Mouse (Mus musculus): ENCODE data around the gene Rbm20. TPM values are rescaled to one million over a fixed set of nuclear protein-coding genes. Genes with fewer than 3 reads are reported as not detected.

Rbm20 gene
- polyA plus RNA-seq, 1 experiment from 2014 or later: 1.2 TPM

- no peaks in the 10 kb centered on the region for H3K36me3 ChIP-seq (ENCODE audit: control insufficient read depth, insufficient read depth, low read length)
- no peak overlapping the region for H3K9ac ChIP-seq (replicated peaks; ENCODE audit: low read depth, low read length)
- H3K4me3 ChIP-seq (ENCODE audit: low read depth, low read length): no peak overlapping the region
- H3K27ac ChIP-seq (ENCODE audit: low read depth, low read length): peak overlapping the region; percentile 22; the same call in 1 of the 2 replicates
- H3K27me3 ChIP-seq (ENCODE audit: control insufficient read depth, insufficient read depth, low read length): no peaks in the 10 kb centered on the region
- no peaks in the 10 kb centered on the region for H3K9me3 ChIP-seq (ENCODE audit: control insufficient read depth, low read length)
- 23% methylated on average over 13 of the region's 13 CpGs for WGBS
- ATAC-seq (ENCODE audit: low read depth): no peak
- H3K4me1 ChIP-seq (ENCODE audit: control insufficient read depth, insufficient read depth, low read length): peaks cover 7% of the 10 kb centered on the region; the same call in 1 of the 2 replicates
- H3K4me2 ChIP-seq (ENCODE audit: low read depth, low read length): no peak overlapping the region
Observed at GRCm38 (mm10) chr19:53821241-53822120, 144.4 kb downstream of the Rbm20 start.

GRCm38 (mm10) chr19:53823847-53824246 lies 146.7 kb downstream of the Rbm20 start:
- H3K9ac ChIP-seq (replicated peaks; ENCODE audit: low read depth, low read length): no peak overlapping the region
- no peak overlapping the region for H3K27ac ChIP-seq (ENCODE audit: low read depth, low read length)
- H3K4me2 ChIP-seq (ENCODE audit: low read depth, low read length): no peak overlapping the region
- no peaks in the 10 kb centered on the region for H3K36me3 ChIP-seq (ENCODE audit: control insufficient read depth, insufficient read depth, low read length)
- ATAC-seq (ENCODE audit: low read depth): no peak
- WGBS: 50% methylated on average over 6 of the region's 6 CpGs
- H3K9me3 ChIP-seq (ENCODE audit: control insufficient read depth, low read length): no peaks in the 10 kb centered on the region
- no peak overlapping the region for H3K4me3 ChIP-seq (ENCODE audit: low read depth, low read length)
- no peaks in the 10 kb centered on the region for H3K27me3 ChIP-seq (ENCODE audit: control insufficient read depth, insufficient read depth, low read length)
- H3K4me1 ChIP-seq (ENCODE audit: control insufficient read depth, insufficient read depth, low read length): peaks cover 7% of the 10 kb centered on the region; the same call in 1 of the 2 replicates

- ATAC-seq (ENCODE audit: low read depth): peak; percentile 79; the same call in 1 of the 2 replicates
Observed at GRCm38 (mm10) chr19:53824872-53825680, 148.0 kb downstream of the Rbm20 start.

GRCm38 (mm10) chr19:53829990-53830389 lies 152.9 kb downstream of the Rbm20 start:
- H3K4me2 ChIP-seq (ENCODE audit: low read depth, low read length): no peak overlapping the region
- 44% methylated on average over 6 of the region's 6 CpGs for WGBS
- ATAC-seq (ENCODE audit: low read depth): no peak
- no peaks in the 10 kb centered on the region for H3K27me3 ChIP-seq (ENCODE audit: control insufficient read depth, insufficient read depth, low read length)
- peaks cover 16% of the 10 kb centered on the region for H3K4me1 ChIP-seq (ENCODE audit: control insufficient read depth, insufficient read depth, low read length)
- H3K9me3 ChIP-seq (ENCODE audit: control insufficient read depth, low read length): no peaks in the 10 kb centered on the region
- H3K27ac ChIP-seq (ENCODE audit: low read depth, low read length): peak overlapping the region; percentile 57; the same call in 1 of the 2 replicates
- H3K4me3 ChIP-seq (ENCODE audit: low read depth, low read length): no peak overlapping the region
- H3K36me3 ChIP-seq (ENCODE audit: control insufficient read depth, insufficient read depth, low read length): no peaks in the 10 kb centered on the region
- no peak overlapping the region for H3K9ac ChIP-seq (replicated peaks; ENCODE audit: low read depth, low read length)

More at GRCm38 (mm10) chr19:53824872-53825680, 148.0 kb downstream of the Rbm20 start:
- Histone ChIP-seq H3K4me3 (ENCODE audit: low read depth, low read length) (peak overlapping the region; percentile 25), H3K9ac (replicated peaks; ENCODE audit: low read depth, low read length) (0 out of 2 replicates have a peak overlapping the region, but pooled peaks have one; percentile 18), H3K36me3 (ENCODE audit: control insufficient read depth, insufficient read depth, low read length) (no peaks in the 10 kb centered on the region), H3K27me3 (ENCODE audit: control insufficient read depth, insufficient read depth, low read length) (no peaks in the 10 kb centered on the region), H3K4me2 (ENCODE audit: low read depth, low read length) (peak overlapping the region; percentile 28), H3K27ac (ENCODE audit: low read depth, low read length) (no peak overlapping the region), H3K4me1 (ENCODE audit: control insufficient read depth, insufficient read depth, low read length) (peaks cover 7% of the 10 kb centered on the region; the same call in 1 of the 2 replicates), H3K9me3 (ENCODE audit: control insufficient read depth, low read length) (no peaks in the 10 kb centered on the region)
- WGBS: 74% methylated on average over 21 of the region's 21 CpGs

GRCm38 (mm10) chr19:53830407-53831163 lies 153.5 kb downstream of the Rbm20 start:
- H3K36me3 ChIP-seq (ENCODE audit: control insufficient read depth, insufficient read depth, low read length): no peaks in the 10 kb centered on the region
- H3K9ac ChIP-seq (replicated peaks; ENCODE audit: low read depth, low read length): no peak overlapping the region
- peaks cover 16% of the 10 kb centered on the region for H3K4me1 ChIP-seq (ENCODE audit: control insufficient read depth, insufficient read depth, low read length)
- no peaks in the 10 kb centered on the region for H3K27me3 ChIP-seq (ENCODE audit: control insufficient read depth, insufficient read depth, low read length)
- no peaks in the 10 kb centered on the region for H3K9me3 ChIP-seq (ENCODE audit: control insufficient read depth, low read length)
- peak; percentile 89 for ATAC-seq (ENCODE audit: low read depth)
- peak overlapping the region; percentile 57 for H3K27ac ChIP-seq (ENCODE audit: low read depth, low read length)
- 4% methylated on average over 8 of the region's 8 CpGs for WGBS
- H3K4me3 ChIP-seq (ENCODE audit: low read depth, low read length): no peak overlapping the region
- H3K4me2 ChIP-seq (ENCODE audit: low read depth, low read length): no peak overlapping the region

- H3K4me3 ChIP-seq (ENCODE audit: low read depth, low read length): no peak overlapping the region
- H3K27ac ChIP-seq (ENCODE audit: low read depth, low read length): no peak overlapping the region; the same call in 1 of the 2 replicates
- no peaks in the 10 kb centered on the region for H3K9me3 ChIP-seq (ENCODE audit: control insufficient read depth, low read length)
- WGBS: 22% methylated on average over 3 of the region's 3 CpGs
- H3K27me3 ChIP-seq (ENCODE audit: control insufficient read depth, insufficient read depth, low read length): no peaks in the 10 kb centered on the region
- ATAC-seq (ENCODE audit: low read depth): no peak
- H3K9ac ChIP-seq (replicated peaks; ENCODE audit: low read depth, low read length): no peak overlapping the region
- no peaks in the 10 kb centered on the region for H3K36me3 ChIP-seq (ENCODE audit: control insufficient read depth, insufficient read depth, low read length)
- H3K4me2 ChIP-seq (ENCODE audit: low read depth, low read length): no peak overlapping the region
- H3K4me1 ChIP-seq (ENCODE audit: control insufficient read depth, insufficient read depth, low read length): peaks cover 16% of the 10 kb centered on the region
Observed at GRCm38 (mm10) chr19:53831164-53831448, 154.0 kb downstream of the Rbm20 start.

GRCm38 (mm10) chr19:53832512-53832911 lies 155.4 kb downstream of the Rbm20 start:
- Histone ChIP-seq H3K9me3 (ENCODE audit: control insufficient read depth, low read length) (no peaks in the 10 kb centered on the region), H3K36me3 (ENCODE audit: control insufficient read depth, insufficient read depth, low read length) (no peaks in the 10 kb centered on the region), H3K27me3 (ENCODE audit: control insufficient read depth, insufficient read depth, low read length) (no peaks in the 10 kb centered on the region), H3K4me1 (ENCODE audit: control insufficient read depth, insufficient read depth, low read length) (peaks cover 16% of the 10 kb centered on the region), H3K27ac (ENCODE audit: low read depth, low read length) (no peak overlapping the region), H3K4me2 (ENCODE audit: low read depth, low read length) (no peak overlapping the region), H3K9ac (replicated peaks; ENCODE audit: low read depth, low read length) (no peak overlapping the region), H3K4me3 (ENCODE audit: low read depth, low read length) (no peak overlapping the region)
- WGBS: 25% methylated on average over 7 of the region's 7 CpGs
- ATAC-seq (ENCODE audit: low read depth): no peak

GRCm38 (mm10) chr19:53833745-53834369 lies 156.8 kb downstream of the Rbm20 start:
- Histone ChIP-seq H3K9me3 (ENCODE audit: control insufficient read depth, low read length) (no peaks in the 10 kb centered on the region), H3K4me3 (ENCODE audit: low read depth, low read length) (no peak overlapping the region), H3K36me3 (ENCODE audit: control insufficient read depth, insufficient read depth, low read length) (no peaks in the 10 kb centered on the region), H3K4me2 (ENCODE audit: low read depth, low read length) (no peak overlapping the region), H3K27ac (ENCODE audit: low read depth, low read length) (no peak overlapping the region), H3K27me3 (ENCODE audit: control insufficient read depth, insufficient read depth, low read length) (no peaks in the 10 kb centered on the region), H3K9ac (replicated peaks; ENCODE audit: low read depth, low read length) (no peak overlapping the region), H3K4me1 (ENCODE audit: control insufficient read depth, insufficient read depth, low read length) (peaks cover 16% of the 10 kb centered on the region)
- 24% methylated on average over 8 of the region's 8 CpGs for WGBS
- ATAC-seq (ENCODE audit: low read depth): peak; percentile 22; the same call in 1 of the 2 replicates
